16 mouse cellular contexts compared by ENCODE assay signal in the genomic region with DNA sequence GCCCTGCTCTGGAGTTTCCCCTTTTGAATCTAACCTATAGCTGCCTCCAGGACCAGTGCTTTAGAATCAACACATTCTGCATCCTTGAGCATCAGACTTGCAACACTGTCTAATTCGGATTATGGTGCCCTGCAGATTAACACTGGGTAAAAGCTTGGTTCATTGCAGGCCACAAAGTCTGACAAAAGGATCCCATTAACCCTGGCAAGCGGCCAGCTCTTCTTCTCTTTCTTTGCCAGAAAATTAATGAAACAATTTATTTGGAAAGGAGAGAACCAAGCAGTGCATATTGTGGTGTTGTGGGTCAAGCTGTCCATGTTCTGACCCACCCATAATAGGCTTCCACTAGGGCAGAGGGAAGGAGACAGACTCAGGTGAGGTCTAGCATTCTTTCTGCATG. TPM values are rescaled to one million over a fixed set of nuclear protein-coding genes. Genes with fewer than 3 reads are reported as not detected.
DNase-seq lines count a peak whose midpoint lies in the region.
"Had no signal": no experiment of that assay in that cellular context is flagged by ENCODE, and none has a peak within 500 bp of the region (broad histone marks: within the 10 kb centered on the region; RNA-seq: fewer than 3 reads in every experiment).

No protein-coding gene starts in this region.

- DNase-seq in kidney, postnatal 10 days = peak; percentile 17
- no peak for DNase-seq in kidney, postnatal 14 days
- DNase-seq in testis, postnatal 10 days (ENCODE audit: low spot score) = peak; percentile 46
- no peak for DNase-seq in testis, postnatal 14 days (ENCODE audit: low spot score)
- peak; percentile 87 for DNase-seq in cerebellum, adult 9-10 months
- DNase-seq in layer of hippocampus, postnatal 14 days (ENCODE audit: low spot score in 2 of 2) = no peak
- no peak for DNase-seq in c-Kit-positive CD71-positive TER-119-positive erythroid progenitor cells, embryonic 14.5 days (ENCODE audit: low spot score)
- DNase-seq in kidney, postnatal 25 days = no peak
- DNase-seq: adrenal gland, postnatal 25 days; heart, postnatal 10 days; kidney, adult 8-10 months; kidney, postnatal 4 days; layer of hippocampus, adult 9-11 months; liver, embryonic 13.5 days; right cerebral cortex, postnatal 14 days; thymus, adult 2 months had no signal

RNA-seq across cellular contexts. Expression of gene Spon1, which starts 58.2 kb away (rescaled TPM):
- total RNA-seq in layer of hippocampus, postnatal 14 days (2021) = 10 to 100 TPM; 56.1 to 65.2 TPM

Comparison
In these comparisons a context has a peak if more than half of its experiments do, and no peak if none do; other contexts are left out.
1. DNase-seq: peak in kidney, postnatal 10 days (single experiment), testis, postnatal 10 days (single experiment) and cerebellum, adult 9-10 months (single experiment); none in kidney, postnatal 14 days (single experiment), testis, postnatal 14 days (single experiment), layer of hippocampus, postnatal 14 days (0 of 2), c-Kit-positive CD71-positive TER-119-positive erythroid progenitor cells, embryonic 14.5 days (single experiment) and kidney, postnatal 25 days (0 of 2).